Mouse (Mus musculus) liver, adult 2 months (tissue): ENCODE measurements around the gene Rbms1.

ENCODE experiments used
- CTCF ChIP-seq: fragments of 200-500 bp; IDR thresholded peaks from 2 replicates; pipeline ENCODE4 v1.5.1; 2011; ENCODE audit warnings: low read depth, low read length, control low read depth
- POLR2A ChIP-seq: fragments of 200-500 bp; IDR thresholded peaks from 2 replicates; pipeline ENCODE4 v1.6.1; 2011; ENCODE audit warnings: low read length, control low read depth; ENCODE audit not compliant: insufficient read depth; ENCODE audit errors: extremely low read depth

DNA sequence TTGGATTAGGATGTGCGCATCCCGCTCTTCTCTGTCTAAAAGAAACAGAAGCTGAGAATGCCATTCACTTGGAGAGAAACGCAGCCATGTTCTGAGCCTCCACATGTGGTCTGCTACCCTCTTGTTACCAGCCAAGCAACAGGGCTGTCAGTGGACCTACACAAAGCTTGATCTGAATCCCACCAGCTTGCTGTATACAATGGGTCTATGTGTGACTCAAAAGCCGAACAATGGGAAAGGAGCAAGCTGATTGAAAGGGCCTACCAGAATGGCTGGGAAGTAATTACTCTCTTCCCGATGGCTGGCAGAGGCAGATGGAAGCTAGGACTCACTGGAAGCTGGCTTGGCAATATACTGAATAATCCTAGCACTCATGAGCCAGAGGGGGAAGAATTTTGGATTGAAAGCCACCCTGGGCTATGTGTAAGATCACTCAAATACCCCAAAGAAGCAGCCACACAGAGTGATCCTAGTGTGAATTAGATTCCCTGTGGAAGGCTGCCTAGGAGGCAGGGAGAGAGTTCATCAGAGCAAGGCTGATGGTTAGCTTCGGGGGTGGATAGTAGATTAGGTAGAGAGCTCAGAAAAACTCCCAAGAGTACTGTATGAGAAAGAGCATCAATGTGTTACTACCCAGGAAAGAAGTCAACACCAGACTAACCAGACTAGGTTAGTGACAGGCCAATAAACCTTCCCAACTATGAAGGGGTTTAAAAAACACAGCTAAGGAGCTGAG is 174.7 kb downstream of the Rbms1 start:
- no peak for TF ChIP-seq POLR2A
- no peak for TF ChIP-seq CTCF
